Mouse (Mus musculus): ENCODE results near the gene Tifa. TPM values are rescaled to one million over a fixed set of nuclear protein-coding genes. Genes with fewer than 3 reads are reported as not detected.

Gene Tifa
- total and polyA plus RNA-seq, 2 experiments = 12.5 to 24.8 TPM

- no peak overlapping the region for H3K27ac ChIP-seq (replicated peaks; ENCODE audit: insufficient read depth, low read depth, low read length)
- H3K27me3 ChIP-seq (ENCODE audit: control insufficient read depth, insufficient read depth, low read length) = no peaks in the 10 kb centered on the region
- H3K4me3 ChIP-seq (ENCODE audit: insufficient read depth, low read depth, low read length) = no peak overlapping the region
- no peak for DNase-seq (ENCODE audit: extremely low read depth, low read depth, low spot score)
- 84% methylated on average over 4 of the region's 4 CpGs for WGBS
- H3K36me3 ChIP-seq (ENCODE audit: control insufficient read depth, insufficient read depth, low read length) = no peaks in the 10 kb centered on the region
- H3K79me2 ChIP-seq (ENCODE audit: control insufficient read depth, insufficient read depth, low read length) = no peaks in the 10 kb centered on the region
- H3K4me1 ChIP-seq (ENCODE audit: control insufficient read depth, insufficient read depth, low read length) = no peaks in the 10 kb centered on the region
- no peak overlapping the region for H3K9ac ChIP-seq (ENCODE audit: low read depth, low read length)
- TF ChIP-seq CTCF (IDR thresholded peaks at IDR 0.05; ENCODE audit: low read depth, low read length) (no peak), POLR2A (IDR thresholded peaks at IDR 0.05; ENCODE audit: extremely low read depth, insufficient read depth, low read length) (no peak)
Measured at GRCm38 (mm10) chr3:127862479-127862878, 72.9 kb downstream of the Tifa start.

GRCm38 (mm10) chr3:127863571-127863970 is 74.0 kb downstream of the Tifa start:
- no peak for TF ChIP-seq POLR2A (IDR thresholded peaks at IDR 0.05; ENCODE audit: extremely low read depth, insufficient read depth, low read length)
- DNase-seq (ENCODE audit: extremely low read depth, low read depth, low spot score) = peak; percentile 20
- WGBS = 66% methylated on average over 3 of the region's 3 CpGs
- Histone ChIP-seq H3K27ac (replicated peaks; ENCODE audit: insufficient read depth, low read depth, low read length) (no peak overlapping the region), H3K4me1 (ENCODE audit: control insufficient read depth, insufficient read depth, low read length) (no peaks in the 10 kb centered on the region), H3K36me3 (ENCODE audit: control insufficient read depth, insufficient read depth, low read length) (no peaks in the 10 kb centered on the region), H3K27me3 (ENCODE audit: control insufficient read depth, insufficient read depth, low read length) (no peaks in the 10 kb centered on the region), H3K79me2 (ENCODE audit: control insufficient read depth, insufficient read depth, low read length) (no peaks in the 10 kb centered on the region), H3K9ac (ENCODE audit: low read depth, low read length) (no peak overlapping the region), H3K4me3 (ENCODE audit: insufficient read depth, low read depth, low read length) (no peak overlapping the region)

- DNase-seq (ENCODE audit: extremely low read depth, low read depth, low spot score) = peak; percentile 19
- no peaks in the 10 kb centered on the region for H3K36me3 ChIP-seq (ENCODE audit: control insufficient read depth, insufficient read depth, low read length)
- H3K79me2 ChIP-seq (ENCODE audit: control insufficient read depth, insufficient read depth, low read length) = no peaks in the 10 kb centered on the region
- TF ChIP-seq POLR2A (IDR thresholded peaks at IDR 0.05; ENCODE audit: extremely low read depth, insufficient read depth, low read length) (no peak), CTCF (IDR thresholded peaks at IDR 0.05; ENCODE audit: low read depth, low read length) (no peak)
- H3K4me3 ChIP-seq (ENCODE audit: insufficient read depth, low read depth, low read length) = no peak overlapping the region
- no peaks in the 10 kb centered on the region for H3K4me1 ChIP-seq (ENCODE audit: control insufficient read depth, insufficient read depth, low read length)
- WGBS = 48% methylated on average over 2 of the region's 2 CpGs
- H3K27me3 ChIP-seq (ENCODE audit: control insufficient read depth, insufficient read depth, low read length) = no peaks in the 10 kb centered on the region
- no peak overlapping the region for H3K9ac ChIP-seq (ENCODE audit: low read depth, low read length)
- no peak overlapping the region for H3K27ac ChIP-seq (replicated peaks; ENCODE audit: insufficient read depth, low read depth, low read length)
Measured at GRCm38 (mm10) chr3:127864242-127864641, 74.6 kb downstream of the Tifa start.

GRCm38 (mm10) chr3:127868046-127868758 is 78.6 kb downstream of the Tifa start:
- no peaks in the 10 kb centered on the region for H3K79me2 ChIP-seq (ENCODE audit: control insufficient read depth, insufficient read depth, low read length)
- no peak overlapping the region for H3K27ac ChIP-seq (replicated peaks; ENCODE audit: insufficient read depth, low read depth, low read length)
- H3K9ac ChIP-seq (ENCODE audit: low read depth, low read length) = no peak overlapping the region
- H3K4me1 ChIP-seq (ENCODE audit: control insufficient read depth, insufficient read depth, low read length) = no peaks in the 10 kb centered on the region
- TF ChIP-seq POLR2A (IDR thresholded peaks at IDR 0.05; ENCODE audit: extremely low read depth, insufficient read depth, low read length) (no peak), CTCF (IDR thresholded peaks at IDR 0.05; ENCODE audit: low read depth, low read length) (no peak)
- no peak for DNase-seq (ENCODE audit: extremely low read depth, low read depth, low spot score)
- H3K36me3 ChIP-seq (ENCODE audit: control insufficient read depth, insufficient read depth, low read length) = peaks cover 4% of the 10 kb centered on the region; the same call in 1 of the 2 replicates
- no peaks in the 10 kb centered on the region for H3K27me3 ChIP-seq (ENCODE audit: control insufficient read depth, insufficient read depth, low read length)
- H3K4me3 ChIP-seq (ENCODE audit: insufficient read depth, low read depth, low read length) = no peak overlapping the region
- 93% methylated on average over 9 of the region's 9 CpGs for WGBS

GRCm38 (mm10) chr3:127868880-127869279 is 79.3 kb downstream of the Tifa start:
- H3K27me3 ChIP-seq (ENCODE audit: control insufficient read depth, insufficient read depth, low read length) = no peaks in the 10 kb centered on the region
- DNase-seq (ENCODE audit: extremely low read depth, low read depth, low spot score) = no peak
- peaks cover 4% of the 10 kb centered on the region; the same call in 1 of the 2 replicates for H3K36me3 ChIP-seq (ENCODE audit: control insufficient read depth, insufficient read depth, low read length)
- no peak overlapping the region for H3K4me3 ChIP-seq (ENCODE audit: insufficient read depth, low read depth, low read length)
- no peaks in the 10 kb centered on the region for H3K4me1 ChIP-seq (ENCODE audit: control insufficient read depth, insufficient read depth, low read length)
- TF ChIP-seq POLR2A (IDR thresholded peaks at IDR 0.05; ENCODE audit: extremely low read depth, insufficient read depth, low read length) (no peak), CTCF (IDR thresholded peaks at IDR 0.05; ENCODE audit: low read depth, low read length) (no peak)
- no peaks in the 10 kb centered on the region for H3K79me2 ChIP-seq (ENCODE audit: control insufficient read depth, insufficient read depth, low read length)
- no peak overlapping the region for H3K9ac ChIP-seq (ENCODE audit: low read depth, low read length)
- no peak overlapping the region for H3K27ac ChIP-seq (replicated peaks; ENCODE audit: insufficient read depth, low read depth, low read length)
- WGBS = 85% methylated on average over 5 of the region's 5 CpGs

- 82% methylated on average over 9 of the region's 9 CpGs for WGBS
- H3K27me3 ChIP-seq (ENCODE audit: control insufficient read depth, insufficient read depth, low read length) = no peaks in the 10 kb centered on the region
- DNase-seq (ENCODE audit: extremely low read depth, low read depth, low spot score) = no peak
- no peak overlapping the region for H3K9ac ChIP-seq (ENCODE audit: low read depth, low read length)
- H3K36me3 ChIP-seq (ENCODE audit: control insufficient read depth, insufficient read depth, low read length) = peaks cover 4% of the 10 kb centered on the region; the same call in 1 of the 2 replicates
- TF ChIP-seq CTCF (IDR thresholded peaks at IDR 0.05; ENCODE audit: low read depth, low read length) (no peak), POLR2A (IDR thresholded peaks at IDR 0.05; ENCODE audit: extremely low read depth, insufficient read depth, low read length) (no peak)
- no peaks in the 10 kb centered on the region for H3K79me2 ChIP-seq (ENCODE audit: control insufficient read depth, insufficient read depth, low read length)
- no peaks in the 10 kb centered on the region for H3K4me1 ChIP-seq (ENCODE audit: control insufficient read depth, insufficient read depth, low read length)
- H3K27ac ChIP-seq (replicated peaks; ENCODE audit: insufficient read depth, low read depth, low read length) = no peak overlapping the region
- no peak overlapping the region for H3K4me3 ChIP-seq (ENCODE audit: insufficient read depth, low read depth, low read length)
Measured at GRCm38 (mm10) chr3:127871575-127871974, 82.0 kb downstream of the Tifa start.

Measured in liver, adult 2 months (tissue).